Mouse (Mus musculus) small intestine, adult 2 months (tissue): ENCODE measurements at regions not wholly inside any gene's neighbourhood (a gene's known extent, or its start where the extent isn't known, plus 50 kb on each side); places are given as distances from the start of the nearest gene placed in this dataset.
"Not testable (repeated sequence)": the region's sequence is repeated elsewhere in the genome, so short reads cannot be mapped to it uniquely, and the experiment has no call there.

ENCODE experiments used
- CTCF ChIP-seq: fragments of 200-500 bp; IDR thresholded peaks from 2 replicates; pipeline ENCODE4 v1.5.1; 2012; ENCODE audit warnings: low read depth, mild to moderate bottlenecking, control low read depth, inconsistent platforms, low read length, moderate library complexity, mixed read lengths; ENCODE audit not compliant: insufficient replicate concordance, insufficient read length; ENCODE audit errors: extremely low read depth
- POLR2A ChIP-seq: fragments of 200-500 bp; IDR thresholded peaks from 2 replicates; pipeline ENCODE4 v1.6.1; 2012; ENCODE audit warnings: low read depth, mild to moderate bottlenecking, control low read depth, inconsistent platforms, low read length, moderate library complexity

- TF ChIP-seq POLR2A, CTCF: not testable (repeated sequence)
Observed at GRCm38 (mm10) chr16:29765801-29766200, 186.7 kb downstream of the Opa1 start.
